ENCODE assay signal across 9 mouse cellular contexts in genomic region chr19:36533082-36533481, GRCm38 (mm10). TPM values are rescaled to one million over a fixed set of nuclear protein-coding genes. Genes with fewer than 3 reads are reported as not detected.
DNase-seq lines count a peak whose midpoint lies in the region; ATAC-seq lines count a peak whose summit lies in the region.
"Had no signal": no experiment of that assay in that cellular context is flagged by ENCODE, and none has a peak within 500 bp of the region (broad histone marks: within the 10 kb centered on the region; RNA-seq: fewer than 3 reads in every experiment).

No protein-coding gene starts in this region.

- no peak overlapping the region for H3K27ac ChIP-seq in liver, embryonic 11.5 days (ENCODE audit: low read depth, low read length)
- H3K27ac ChIP-seq: stomach, embryonic 15.5 days had no signal

- H3K4me2 ChIP-seq in liver, embryonic 11.5 days: no peak overlapping the region
- H3K4me2 ChIP-seq: stomach, embryonic 15.5 days had no signal

- no peaks in the 10 kb centered on the region for H3K4me1 ChIP-seq in liver, embryonic 11.5 days (replicated peaks; ENCODE audit: control insufficient read depth, insufficient read depth, low read length)

- H3K9ac ChIP-seq in liver, embryonic 11.5 days (ENCODE audit: low read depth, low read length): no peak overlapping the region
- H3K9ac ChIP-seq: stomach, embryonic 15.5 days had no signal

- no peak overlapping the region for H3K4me3 ChIP-seq in liver, embryonic 11.5 days (ENCODE audit: low read depth, low read length)
- H3K4me3 ChIP-seq: stomach, embryonic 15.5 days had no signal

- WGBS in liver, embryonic 11.5 days: 52% methylated on average over 5 of the region's 5 CpGs

- peak; percentile 35 for DNase-seq in adrenal gland, postnatal 25 days
- no peak for DNase-seq in adrenal gland, postnatal 4 days (ENCODE audit: low spot score in 2 of 2)
- peak; percentile 37 for DNase-seq in liver
- DNase-seq in liver, embryonic 11.5 days (ENCODE audit: low spot score): no peak
- peak; percentile 57 to 73 for DNase-seq in cerebellum, postnatal 14 days
- DNase-seq in retina, embryonic 14.5 days (ENCODE audit: low spot score): peak; percentile 45
- DNase-seq in ovary, adult 18-20 months (ENCODE audit: low spot score): no peak
- no peak for DNase-seq in frontal cortex, postnatal 10 days (ENCODE audit: low spot score in 2 of 2)

- no peaks in the 10 kb centered on the region for H3K36me3 ChIP-seq in liver, embryonic 11.5 days (ENCODE audit: control insufficient read depth, insufficient read depth, low read length)
- H3K36me3 ChIP-seq: stomach, embryonic 15.5 days had no signal

- ATAC-seq in liver, embryonic 11.5 days (replicated peaks; ENCODE audit: low FRiP score): no peak; the same call in 1 of the 2 replicates

- H3K9me3 ChIP-seq in liver, embryonic 11.5 days (ENCODE audit: control insufficient read depth, low read length): no peaks in the 10 kb centered on the region
- H3K9me3 ChIP-seq: stomach, embryonic 15.5 days had no signal

- H3K27me3 ChIP-seq in liver, embryonic 11.5 days (replicated peaks; ENCODE audit: control insufficient read depth, insufficient read depth, low read length): no peaks in the 10 kb centered on the region
- H3K27me3 ChIP-seq: stomach, embryonic 15.5 days had no signal

RNA-seq across cellular contexts. Expression of gene Hectd2, which starts 21.4 kb away (rescaled TPM):
- 1.6 and 2.1 TPM in 2 replicates for total RNA-seq in adrenal gland, postnatal 25 days (2021)
- 1 to 10 TPM; 4.5 to 4.8 TPM for total RNA-seq in adrenal gland, postnatal 4 days (2021)
- polyA plus RNA-seq in liver, embryonic 11.5 days (2014; fragmentation: Nextera tagmentation; extraction: Ambion mirVana): 1.3 TPM in 2 replicates

Comparison
In these comparisons a context has a peak if more than half of its experiments do, and no peak if none do; other contexts are left out.
1. DNase-seq: peak in adrenal gland, postnatal 25 days (single experiment), liver (single experiment), cerebellum, postnatal 14 days (2 of 2) and retina, embryonic 14.5 days (single experiment); none in adrenal gland, postnatal 4 days (0 of 2), liver, embryonic 11.5 days (single experiment), ovary, adult 18-20 months (single experiment) and frontal cortex, postnatal 10 days (0 of 2).